Mouse (Mus musculus): Measurements from ENCODE around the gene Bud31.

- TF ChIP-seq CTCF (IDR thresholded peaks at IDR 0.05; ENCODE audit: low read depth) (no peak), EP300 (IDR thresholded peaks at IDR 0.05; ENCODE audit: low read depth) (no peak)
Measured at GRCm38 (mm10) chr5:145114071-145114605, 26.0 kb upstream of the Bud31 start, which contains the start of gene Arpc1b.

All from heart, postnatal 0 days (tissue).